Mouse (Mus musculus): Measurements from ENCODE around the gene Ttll3. TPM values are rescaled to one million over a fixed set of nuclear protein-coding genes. Genes with fewer than 3 reads are reported as not detected.

Gene Ttll3
- polyA plus RNA-seq, 1 experiment from 2014 or later: 2.2 TPM

- Histone ChIP-seq H3K4me2 (ENCODE audit: low read depth, low read length) (no peak overlapping the region), H3K9ac (replicated peaks; ENCODE audit: low read length) (no peak overlapping the region), H3K4me3 (ENCODE audit: low read depth, low read length) (no peak overlapping the region), H3K9me3 (replicated peaks; ENCODE audit: control insufficient read depth, low read length) (no peaks in the 10 kb centered on the region), H3K4me1 (ENCODE audit: control insufficient read depth, insufficient read depth, low read length) (no peaks in the 10 kb centered on the region; the same call in 1 of the 2 replicates), H3K27me3 (ENCODE audit: control insufficient read depth, insufficient read depth, low read length) (no peaks in the 10 kb centered on the region; the same call in 1 of the 2 replicates), H3K27ac (replicated peaks; ENCODE audit: low read depth, low read length) (no peak overlapping the region), H3K36me3 (replicated peaks; ENCODE audit: control insufficient read depth, insufficient read depth, low read depth, low read length) (no peaks in the 10 kb centered on the region)
- no peak for DNase-seq (ENCODE audit: low spot score)
- no peak for ATAC-seq (replicated peaks; ENCODE audit: insufficient number of reproducible peaks, low FRiP score, low TSS enrichment, low read depth)
- WGBS: 93% methylated on average over 6 of the region's 6 CpGs
Measured at GRCm38 (mm10) chr6:113395501-113395900, 6.4 kb downstream of the Ttll3 start.

- DNase-seq (ENCODE audit: low spot score) (no peak), ATAC-seq (replicated peaks; ENCODE audit: insufficient number of reproducible peaks, low FRiP score, low TSS enrichment, low read depth) (no peak)
- no peaks in the 10 kb centered on the region for H3K36me3 ChIP-seq (replicated peaks; ENCODE audit: control insufficient read depth, insufficient read depth, low read depth, low read length)
- no peak overlapping the region for H3K4me2 ChIP-seq (ENCODE audit: low read depth, low read length)
- no peaks in the 10 kb centered on the region; the same call in 1 of the 2 replicates for H3K4me1 ChIP-seq (ENCODE audit: control insufficient read depth, insufficient read depth, low read length)
- H3K9me3 ChIP-seq (replicated peaks; ENCODE audit: control insufficient read depth, low read length): no peaks in the 10 kb centered on the region
- no peaks in the 10 kb centered on the region for H3K27me3 ChIP-seq (ENCODE audit: control insufficient read depth, insufficient read depth, low read length)
- 81% methylated on average over 10 of the region's 10 CpGs for WGBS
- H3K4me3 ChIP-seq (ENCODE audit: low read depth, low read length): no peak overlapping the region
- no peak overlapping the region for H3K9ac ChIP-seq (replicated peaks; ENCODE audit: low read length)
- no peak overlapping the region for H3K27ac ChIP-seq (replicated peaks; ENCODE audit: low read depth, low read length)
Measured at GRCm38 (mm10) chr6:113396270-113397030, 7.4 kb downstream of the Ttll3 start.

GRCm38 (mm10) chr6:113402094-113402493, 13.0 kb downstream of the Ttll3 start:
- Histone ChIP-seq H3K27ac (replicated peaks; ENCODE audit: low read depth, low read length) (no peak overlapping the region), H3K36me3 (replicated peaks; ENCODE audit: control insufficient read depth, insufficient read depth, low read depth, low read length) (no peaks in the 10 kb centered on the region), H3K9ac (replicated peaks; ENCODE audit: low read length) (no peak overlapping the region), H3K4me1 (ENCODE audit: control insufficient read depth, insufficient read depth, low read length) (no peaks in the 10 kb centered on the region), H3K4me2 (ENCODE audit: low read depth, low read length) (no peak overlapping the region), H3K4me3 (ENCODE audit: low read depth, low read length) (no peak overlapping the region), H3K27me3 (ENCODE audit: control insufficient read depth, insufficient read depth, low read length) (no peaks in the 10 kb centered on the region), H3K9me3 (replicated peaks; ENCODE audit: control insufficient read depth, low read length) (no peaks in the 10 kb centered on the region)
- no peak for DNase-seq (ENCODE audit: low spot score)
- WGBS: 90% methylated on average over 13 of the region's 13 CpGs
- no peak for ATAC-seq (replicated peaks; ENCODE audit: insufficient number of reproducible peaks, low FRiP score, low TSS enrichment, low read depth)

DNA sequence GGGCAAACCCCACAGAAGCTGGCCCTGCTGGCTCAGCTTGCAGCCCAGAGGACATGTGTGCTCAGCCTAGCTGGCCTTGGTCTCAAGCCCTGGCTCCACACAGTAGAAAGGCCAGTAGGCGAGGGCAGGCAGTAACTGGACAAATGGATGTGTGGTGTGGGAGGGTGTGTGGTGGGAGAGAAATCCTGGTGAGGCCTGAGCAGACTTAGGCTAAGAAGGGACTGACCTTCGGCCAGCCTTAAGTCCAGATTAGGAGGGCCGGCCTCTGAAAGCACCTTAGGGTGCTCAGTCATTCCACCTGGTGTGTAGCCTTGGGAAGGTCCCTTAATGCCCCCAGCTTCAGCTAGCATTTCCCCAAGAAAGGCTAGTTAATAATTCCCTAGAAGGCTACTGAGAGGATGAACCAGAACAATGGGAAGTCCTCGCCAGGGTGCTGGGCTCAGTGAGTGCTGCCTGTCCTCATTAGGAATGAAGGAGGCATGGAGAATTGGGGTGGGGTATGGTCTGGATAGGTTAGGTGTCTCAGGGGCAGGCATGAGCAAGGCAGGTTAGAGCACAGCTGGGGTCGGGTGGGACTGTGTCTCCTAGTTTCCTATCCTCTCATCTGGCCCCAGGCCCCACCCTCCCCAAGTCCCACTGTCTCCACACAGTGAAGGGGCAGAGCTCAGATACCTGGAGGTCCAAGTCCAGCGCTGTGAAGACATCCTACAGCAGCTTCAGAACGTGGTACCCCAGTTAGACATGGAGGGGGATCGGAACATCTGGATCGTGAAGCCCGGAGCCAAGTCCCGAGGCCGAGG, 15.8 kb downstream of the Ttll3 start:
- Histone ChIP-seq H3K36me3 (replicated peaks; ENCODE audit: control insufficient read depth, insufficient read depth, low read depth, low read length) (no peaks in the 10 kb centered on the region), H3K9ac (replicated peaks; ENCODE audit: low read length) (no peak overlapping the region; the same call in 1 of the 2 replicates), H3K9me3 (replicated peaks; ENCODE audit: control insufficient read depth, low read length) (no peaks in the 10 kb centered on the region), H3K27me3 (ENCODE audit: control insufficient read depth, insufficient read depth, low read length) (no peaks in the 10 kb centered on the region), H3K4me3 (ENCODE audit: low read depth, low read length) (no peak overlapping the region), H3K4me2 (ENCODE audit: low read depth, low read length) (no peak overlapping the region), H3K4me1 (ENCODE audit: control insufficient read depth, insufficient read depth, low read length) (no peaks in the 10 kb centered on the region), H3K27ac (replicated peaks; ENCODE audit: low read depth, low read length) (no peak overlapping the region)
- WGBS: 74% methylated on average over 12 of the region's 12 CpGs
- no peak for DNase-seq (ENCODE audit: low spot score)
- no peak for ATAC-seq (replicated peaks; ENCODE audit: insufficient number of reproducible peaks, low FRiP score, low TSS enrichment, low read depth)

- DNase-seq (ENCODE audit: low spot score) (no peak), ATAC-seq (replicated peaks; ENCODE audit: insufficient number of reproducible peaks, low FRiP score, low TSS enrichment, low read depth) (no peak)
- H3K27ac ChIP-seq (replicated peaks; ENCODE audit: low read depth, low read length): no peak overlapping the region
- H3K27me3 ChIP-seq (ENCODE audit: control insufficient read depth, insufficient read depth, low read length): no peaks in the 10 kb centered on the region
- H3K9me3 ChIP-seq (replicated peaks; ENCODE audit: control insufficient read depth, low read length): no peaks in the 10 kb centered on the region
- H3K36me3 ChIP-seq (replicated peaks; ENCODE audit: control insufficient read depth, insufficient read depth, low read depth, low read length): no peaks in the 10 kb centered on the region
- no peak overlapping the region for H3K4me2 ChIP-seq (ENCODE audit: low read depth, low read length)
- no peak overlapping the region for H3K9ac ChIP-seq (replicated peaks; ENCODE audit: low read length)
- H3K4me3 ChIP-seq (ENCODE audit: low read depth, low read length): no peak overlapping the region
- H3K4me1 ChIP-seq (ENCODE audit: control insufficient read depth, insufficient read depth, low read length): no peaks in the 10 kb centered on the region
- 91% methylated on average over 6 of the region's 6 CpGs for WGBS
Measured at GRCm38 (mm10) chr6:113405483-113405882, 16.4 kb downstream of the Ttll3 start.

DNA sequence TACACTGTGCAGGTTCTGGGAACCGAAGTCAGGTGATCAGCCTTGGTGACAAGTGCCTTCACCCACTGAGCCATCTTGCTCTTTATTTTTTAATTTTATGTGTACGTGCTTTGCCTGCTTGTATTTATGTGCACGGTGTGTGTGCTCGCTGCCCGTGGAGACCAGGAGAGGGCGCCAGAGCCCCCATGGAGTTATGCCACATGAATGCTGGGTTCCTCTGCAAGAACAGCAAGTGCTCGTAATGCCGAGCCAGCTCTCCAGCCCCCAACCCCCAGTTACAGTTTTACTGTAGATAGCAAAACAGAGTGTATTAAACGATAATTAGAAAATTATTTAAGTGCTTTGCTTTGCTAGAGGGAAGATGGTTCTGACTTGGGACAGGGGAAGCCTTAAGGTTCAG, 17.6 kb downstream of the Ttll3 start:
- ATAC-seq (replicated peaks; ENCODE audit: insufficient number of reproducible peaks, low FRiP score, low TSS enrichment, low read depth) (no peak), DNase-seq (ENCODE audit: low spot score) (no peak)
- H3K27ac ChIP-seq (replicated peaks; ENCODE audit: low read depth, low read length): no peak overlapping the region
- no peak overlapping the region for H3K4me2 ChIP-seq (ENCODE audit: low read depth, low read length)
- no peaks in the 10 kb centered on the region for H3K27me3 ChIP-seq (ENCODE audit: control insufficient read depth, insufficient read depth, low read length)
- WGBS: 74% methylated on average over 9 of the region's 9 CpGs
- H3K36me3 ChIP-seq (replicated peaks; ENCODE audit: control insufficient read depth, insufficient read depth, low read depth, low read length): no peaks in the 10 kb centered on the region
- H3K4me3 ChIP-seq (ENCODE audit: low read depth, low read length): no peak overlapping the region
- H3K9ac ChIP-seq (replicated peaks; ENCODE audit: low read length): no peak overlapping the region
- no peaks in the 10 kb centered on the region for H3K9me3 ChIP-seq (replicated peaks; ENCODE audit: control insufficient read depth, low read length)
- no peaks in the 10 kb centered on the region for H3K4me1 ChIP-seq (ENCODE audit: control insufficient read depth, insufficient read depth, low read length)

GRCm38 (mm10) chr6:113410001-113410400, 20.9 kb downstream of the Ttll3 start:
- ATAC-seq (replicated peaks; ENCODE audit: insufficient number of reproducible peaks, low FRiP score, low TSS enrichment, low read depth) (no peak), DNase-seq (ENCODE audit: low spot score) (no peak)
- Histone ChIP-seq H3K4me3 (ENCODE audit: low read depth, low read length) (no peak overlapping the region), H3K27me3 (ENCODE audit: control insufficient read depth, insufficient read depth, low read length) (no peaks in the 10 kb centered on the region), H3K4me2 (ENCODE audit: low read depth, low read length) (no peak overlapping the region), H3K36me3 (replicated peaks; ENCODE audit: control insufficient read depth, insufficient read depth, low read depth, low read length) (no peaks in the 10 kb centered on the region; the same call in 1 of the 2 replicates), H3K9ac (replicated peaks; ENCODE audit: low read length) (no peak overlapping the region), H3K4me1 (ENCODE audit: control insufficient read depth, insufficient read depth, low read length) (no peaks in the 10 kb centered on the region), H3K9me3 (replicated peaks; ENCODE audit: control insufficient read depth, low read length) (no peaks in the 10 kb centered on the region), H3K27ac (replicated peaks; ENCODE audit: low read depth, low read length) (no peak overlapping the region)
- 69% methylated on average over 1 of the region's 1 CpGs for WGBS

GRCm38 (mm10) chr6:113416416-113416815, 27.4 kb downstream of the Ttll3 start:
- H3K4me1 ChIP-seq (ENCODE audit: control insufficient read depth, insufficient read depth, low read length): peaks cover 3% of the 10 kb centered on the region; the same call in 1 of the 2 replicates
- 87% methylated on average over 5 of the region's 5 CpGs for WGBS
- H3K27me3 ChIP-seq (ENCODE audit: control insufficient read depth, insufficient read depth, low read length): no peaks in the 10 kb centered on the region
- no peak overlapping the region for H3K27ac ChIP-seq (replicated peaks; ENCODE audit: low read depth, low read length)
- no peaks in the 10 kb centered on the region; the same call in 1 of the 2 replicates for H3K36me3 ChIP-seq (replicated peaks; ENCODE audit: control insufficient read depth, insufficient read depth, low read depth, low read length)
- no peak overlapping the region for H3K9ac ChIP-seq (replicated peaks; ENCODE audit: low read length)
- no peaks in the 10 kb centered on the region for H3K9me3 ChIP-seq (replicated peaks; ENCODE audit: control insufficient read depth, low read length)
- no peak for ATAC-seq (replicated peaks; ENCODE audit: insufficient number of reproducible peaks, low FRiP score, low TSS enrichment, low read depth)
- no peak overlapping the region for H3K4me3 ChIP-seq (ENCODE audit: low read depth, low read length)
- H3K4me2 ChIP-seq (ENCODE audit: low read depth, low read length): no peak overlapping the region; the same call in 1 of the 2 replicates
- DNase-seq (ENCODE audit: low spot score): no peak

All from embryonic facial prominence, embryonic 11.5 days (tissue).